Mouse (Mus musculus) left cerebral cortex, adult 18-20 months (tissue): ENCODE measurements at regions not wholly inside any gene's neighbourhood (a gene's known extent, or its start where the extent isn't known, plus 50 kb on each side); places are given as distances from the start of the nearest gene placed in this dataset.
"Not testable (repeated sequence)": the region's sequence is repeated elsewhere in the genome, so short reads cannot be mapped to it uniquely, and the experiment has no call there.

Source experiments
- DNase-seq, 2 experiments: peaks; one replicate each; pipeline ENCODE4 v3.0.0; 2021 to 2022; ENCODE audit warnings: low spot score in 2 of 2, mixed read lengths in 1 of 2

DNA sequence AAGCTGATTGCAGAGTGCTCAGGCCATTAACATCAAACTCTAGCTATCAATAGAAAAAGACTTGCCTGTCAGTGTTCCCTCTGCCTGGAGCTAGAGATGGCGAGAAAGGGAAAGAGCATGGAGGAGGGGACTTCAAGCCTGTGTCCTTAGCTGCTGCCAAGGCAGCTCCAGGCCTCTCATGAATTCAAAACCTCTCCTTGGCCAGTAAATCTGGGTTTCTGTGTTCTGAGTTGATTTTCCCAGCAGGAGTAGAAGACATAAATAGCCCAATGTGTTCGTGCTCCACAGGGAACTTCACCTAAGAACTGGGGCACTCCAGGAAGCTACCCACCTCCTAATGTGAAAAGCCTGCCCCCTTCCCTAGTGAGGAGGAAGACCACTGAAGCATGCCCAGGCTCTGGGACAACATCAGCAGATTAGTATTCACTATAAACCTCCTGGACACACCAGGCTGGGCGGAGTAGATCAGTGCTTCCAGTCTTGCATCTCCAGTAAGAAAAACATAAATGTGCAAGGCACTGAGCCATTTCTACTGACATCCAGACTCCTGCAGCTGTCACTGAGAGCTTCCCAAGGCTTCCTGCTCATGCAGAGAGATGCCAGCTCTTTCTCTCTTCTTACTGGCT, 433.9 kb downstream of the Tcerg1l start:
- DNase-seq, result peak in 1 of 2 experiments; percentile 25

DNA sequence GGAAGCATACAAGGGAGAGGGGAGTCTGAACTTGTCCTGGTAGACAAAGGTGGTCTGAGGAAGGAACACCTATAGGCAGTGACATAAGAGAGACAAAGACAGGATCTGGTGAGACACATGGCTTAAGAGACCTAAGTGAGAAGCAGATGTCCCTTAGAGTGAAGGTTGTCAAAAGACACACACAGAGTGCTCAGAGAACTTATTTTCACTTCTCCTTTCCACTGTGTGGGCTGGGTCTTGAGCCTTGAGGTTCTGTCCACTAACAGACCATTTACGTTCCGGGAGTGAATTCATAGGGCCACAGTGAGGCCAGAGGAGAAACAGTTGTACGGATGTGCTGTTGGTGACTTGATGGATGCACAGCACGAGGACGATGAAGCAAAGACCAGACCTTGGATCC, 422.8 kb downstream of the Tcerg1l start:
- DNase-seq, result no peak

DNA sequence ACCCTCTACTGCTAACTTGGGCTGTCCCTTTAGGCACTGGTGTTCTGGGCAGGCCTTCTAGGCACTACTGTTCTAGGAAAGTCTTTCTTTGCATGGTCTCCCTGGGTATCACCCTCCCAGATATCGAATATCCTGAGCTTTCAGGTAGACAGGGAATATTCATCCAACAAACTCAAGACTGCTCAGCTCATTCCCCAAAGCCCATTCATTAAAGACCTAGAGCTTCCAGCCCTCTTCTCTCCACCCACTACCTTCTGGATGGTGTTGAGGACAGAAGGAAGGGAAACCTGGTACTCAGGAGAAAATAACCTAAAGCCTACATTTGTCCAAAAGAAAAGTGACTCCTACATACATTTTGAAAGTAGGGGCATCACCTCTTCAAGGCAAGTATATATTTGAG, 420.0 kb downstream of the Tcerg1l start:
- DNase-seq, result peak in 1 of 2 experiments; percentile 11

DNA sequence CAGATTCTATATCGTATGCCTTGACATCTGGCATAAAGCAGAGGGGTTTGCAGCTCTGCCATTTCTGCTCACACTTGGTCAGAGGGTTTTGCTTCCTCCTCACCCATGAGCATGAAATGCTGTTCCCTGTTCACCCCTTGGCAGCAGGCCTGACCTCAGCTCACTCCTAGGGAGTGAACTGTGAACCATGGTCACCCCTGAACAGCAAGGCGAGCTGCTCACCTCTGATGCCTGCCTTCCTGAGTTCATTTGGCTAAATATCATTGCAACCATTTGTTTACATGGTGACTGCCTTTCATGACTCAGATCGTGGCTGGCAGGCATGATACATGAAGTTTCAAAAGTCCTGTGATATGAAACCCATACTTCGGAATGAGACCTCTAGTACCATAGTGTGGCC, 418.2 kb downstream of the Tcerg1l start:
- DNase-seq, result no peak

DNA sequence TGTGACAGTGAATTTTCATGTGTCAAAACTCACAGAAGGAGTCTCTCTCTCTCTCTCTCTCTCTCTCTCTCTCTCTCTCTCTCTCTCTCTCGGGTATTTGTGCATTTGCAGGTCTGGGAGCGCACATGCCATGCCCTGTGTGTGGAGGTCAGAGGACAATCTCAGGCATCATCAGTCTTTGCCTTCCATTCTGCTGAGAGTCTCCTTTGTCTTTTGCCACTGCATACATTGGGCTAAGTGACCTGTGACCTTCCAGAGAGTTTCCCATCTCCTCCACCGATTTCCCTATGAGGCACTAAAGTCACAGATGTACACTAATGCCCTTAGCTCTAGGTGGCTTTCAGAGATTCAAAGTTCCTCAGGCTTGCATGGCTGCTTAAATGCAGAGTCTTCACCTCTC, 391.7 kb downstream of the Tcerg1l start:
- DNase-seq, result no peak

DNA sequence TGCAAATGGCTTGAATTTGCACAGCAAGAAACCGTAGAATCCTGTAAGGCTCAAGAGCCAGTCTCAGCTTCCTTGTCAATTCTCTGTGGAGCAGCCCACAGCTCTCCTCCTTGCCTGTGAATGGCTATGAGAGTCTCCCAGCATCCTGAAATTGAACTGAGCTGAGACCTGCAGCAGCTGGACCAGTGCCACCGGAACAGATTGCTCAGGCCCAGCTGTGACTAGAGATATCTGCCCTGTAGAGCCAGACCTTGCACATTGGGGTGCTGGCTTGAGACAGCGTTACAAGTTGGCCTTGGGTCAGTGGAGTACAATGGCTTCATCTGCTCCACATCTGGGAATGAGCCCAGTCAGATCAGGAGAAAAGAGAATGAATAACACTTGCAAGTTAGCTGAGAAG, 390.6 kb downstream of the Tcerg1l start:
- DNase-seq, result peak; percentile 10 to 16

DNA sequence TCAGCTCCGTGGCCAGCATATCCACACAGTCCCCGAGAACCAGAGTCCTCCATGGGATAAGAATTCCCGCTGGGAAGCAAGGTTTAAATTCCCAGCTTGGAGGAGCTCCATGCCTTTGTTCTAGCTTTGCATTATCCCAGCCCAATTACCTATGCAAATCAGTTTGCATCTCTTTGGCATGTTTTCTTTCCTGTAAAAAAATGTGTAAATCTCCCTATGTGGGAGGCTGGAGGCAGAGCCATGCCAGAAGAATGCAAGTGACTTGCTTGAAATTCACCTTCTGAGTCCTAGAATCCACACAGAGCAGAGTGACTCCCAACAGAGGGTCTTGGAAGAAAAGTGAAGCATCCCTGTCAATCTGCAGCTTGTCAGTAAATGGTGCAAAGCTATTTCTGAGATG, 388.9 kb downstream of the Tcerg1l start:
- DNase-seq, result peak; percentile 2 to 4

DNA sequence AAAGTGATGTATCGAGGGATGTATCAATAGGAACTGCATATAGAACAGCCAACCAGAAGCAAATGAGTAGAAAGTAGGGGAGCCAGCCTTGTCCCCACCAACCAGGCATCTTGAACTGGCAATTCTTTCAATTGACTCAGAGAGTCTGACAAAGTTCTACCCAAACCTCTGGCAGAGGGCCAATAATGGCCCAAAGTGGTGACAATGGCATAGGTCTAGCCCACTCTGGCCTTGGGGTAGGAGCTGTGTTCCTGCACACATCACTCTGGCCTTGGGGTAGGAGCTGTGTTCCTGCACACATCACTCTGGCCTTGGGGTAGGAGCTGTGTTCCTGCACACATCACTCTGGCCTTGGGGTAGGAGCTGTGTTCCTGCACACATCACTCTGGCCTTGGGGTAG, 373.5 kb downstream of the Tcerg1l start:
- not testable (repeated sequence) for DNase-seq

DNA sequence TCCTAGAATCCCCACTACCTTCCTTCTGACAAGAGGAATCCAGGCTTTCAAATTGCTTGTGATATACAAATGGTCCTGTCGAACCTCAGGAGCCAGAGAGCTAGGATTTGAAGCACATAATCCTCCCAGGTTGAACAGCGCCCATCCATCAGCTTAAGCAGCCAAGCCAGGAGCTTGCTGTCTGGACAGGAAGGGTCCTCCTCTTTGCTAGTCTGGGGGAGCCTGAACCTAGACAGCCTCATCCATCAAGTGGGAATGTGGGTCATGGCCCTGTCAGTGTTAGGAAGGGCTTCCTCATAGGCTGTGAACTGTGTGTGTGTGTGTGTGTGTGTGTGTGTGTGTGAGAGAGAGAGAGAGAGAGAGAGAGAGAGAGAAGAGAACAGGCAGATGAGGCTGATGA, 345.8 kb downstream of the Tcerg1l start:
- no peak for DNase-seq

DNA sequence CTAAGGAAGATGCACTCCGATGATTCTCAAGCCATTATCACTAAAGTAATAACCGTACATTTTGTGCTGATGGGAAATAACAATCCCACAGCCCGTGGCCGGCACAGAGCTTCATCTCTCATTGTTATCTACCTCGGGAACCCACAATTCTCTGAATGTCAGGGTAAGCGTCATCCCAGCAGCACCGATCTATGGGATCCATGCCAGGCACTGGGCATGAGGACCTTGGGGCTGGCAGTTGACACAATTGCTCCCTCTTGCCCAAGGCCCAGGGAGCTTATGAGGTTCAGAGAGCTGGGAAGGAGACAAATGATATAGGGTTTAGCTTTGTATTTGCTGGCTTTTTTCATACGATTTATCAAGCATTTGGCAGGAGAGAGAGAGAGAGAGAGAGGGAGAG, 342.8 kb downstream of the Tcerg1l start:
- DNase-seq, result no peak

DNA sequence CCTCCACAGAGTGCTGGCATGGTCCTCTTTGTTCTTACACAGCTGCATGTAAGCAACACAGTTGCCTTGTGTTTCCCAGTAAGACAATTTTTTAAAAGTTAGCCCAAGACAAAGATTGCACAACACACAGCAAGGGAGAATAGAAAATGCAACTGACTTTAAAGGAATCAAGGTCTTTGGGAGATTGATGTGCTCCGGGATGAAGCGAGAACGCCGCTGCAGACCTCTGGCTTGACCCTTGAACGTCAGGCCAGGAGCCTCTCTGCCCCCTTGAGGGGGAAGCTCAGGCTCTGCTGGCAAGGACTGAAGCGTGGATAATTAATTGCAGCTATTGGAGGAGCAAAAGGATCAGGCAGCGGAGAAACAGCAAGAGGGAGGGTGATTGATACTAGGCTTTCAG, 336.4 kb downstream of the Tcerg1l start:
- no peak for DNase-seq

DNA sequence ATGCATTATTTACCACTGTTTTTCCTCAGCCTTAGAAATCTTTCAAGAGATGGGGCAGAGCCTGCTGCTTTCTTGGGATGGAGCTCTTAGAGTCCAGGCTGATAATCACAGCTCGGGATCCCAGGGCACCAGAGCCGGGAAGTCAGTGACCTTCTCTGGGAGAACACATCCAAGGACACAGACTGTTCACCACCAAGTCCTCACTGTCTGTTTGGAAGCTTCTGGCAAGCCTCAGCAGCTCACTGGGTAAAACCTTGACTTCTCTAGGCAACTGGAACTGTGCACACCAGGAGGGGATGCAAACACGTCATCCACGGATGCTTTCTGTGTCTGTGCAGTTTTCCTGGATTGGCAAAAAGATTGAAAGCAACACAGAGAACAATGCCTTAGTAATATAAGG, 330.6 kb downstream of the Tcerg1l start:
- DNase-seq, result no peak

DNA sequence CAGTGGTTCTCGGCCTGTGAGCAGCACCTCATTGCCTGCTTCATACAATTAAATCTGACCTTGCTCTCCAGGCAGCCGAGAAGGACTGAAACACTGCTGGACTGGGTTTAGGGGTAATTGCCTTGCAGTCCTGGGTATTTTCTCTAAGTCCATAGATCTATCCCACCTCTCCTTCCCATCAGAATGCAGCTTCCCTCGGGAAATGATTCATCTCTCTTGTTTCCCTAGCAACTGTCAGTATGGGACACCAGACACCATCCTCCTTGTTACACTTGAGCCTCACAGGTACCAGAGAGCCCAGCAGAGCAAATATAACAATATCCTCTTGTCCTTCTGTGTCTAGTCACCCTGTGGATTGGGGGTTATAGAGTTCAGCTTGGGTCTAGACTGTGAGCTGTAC, 322.3 kb downstream of the Tcerg1l start:
- DNase-seq, result no peak

DNA sequence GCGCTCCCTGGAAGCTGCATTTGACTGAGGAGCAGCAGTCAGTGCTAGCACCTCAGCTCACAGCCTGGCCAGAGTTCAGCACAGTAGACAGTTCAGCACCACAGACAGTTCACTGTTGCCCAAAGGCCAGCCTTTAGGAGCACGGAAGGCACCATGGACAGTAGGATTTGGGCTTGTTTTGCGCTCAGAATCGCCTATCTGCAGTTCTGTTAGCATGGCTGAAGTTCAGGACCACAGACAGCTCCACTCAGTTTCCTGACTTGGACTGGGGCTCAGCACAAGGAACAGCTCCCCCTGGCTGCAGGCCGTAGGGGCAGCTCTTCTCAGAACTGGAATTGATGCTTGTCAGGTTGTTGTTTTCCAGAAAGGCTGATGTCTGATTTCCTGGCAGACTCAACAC, 313.6 kb downstream of the Tcerg1l start:
- DNase-seq, result peak; percentile 54 to 61

DNA sequence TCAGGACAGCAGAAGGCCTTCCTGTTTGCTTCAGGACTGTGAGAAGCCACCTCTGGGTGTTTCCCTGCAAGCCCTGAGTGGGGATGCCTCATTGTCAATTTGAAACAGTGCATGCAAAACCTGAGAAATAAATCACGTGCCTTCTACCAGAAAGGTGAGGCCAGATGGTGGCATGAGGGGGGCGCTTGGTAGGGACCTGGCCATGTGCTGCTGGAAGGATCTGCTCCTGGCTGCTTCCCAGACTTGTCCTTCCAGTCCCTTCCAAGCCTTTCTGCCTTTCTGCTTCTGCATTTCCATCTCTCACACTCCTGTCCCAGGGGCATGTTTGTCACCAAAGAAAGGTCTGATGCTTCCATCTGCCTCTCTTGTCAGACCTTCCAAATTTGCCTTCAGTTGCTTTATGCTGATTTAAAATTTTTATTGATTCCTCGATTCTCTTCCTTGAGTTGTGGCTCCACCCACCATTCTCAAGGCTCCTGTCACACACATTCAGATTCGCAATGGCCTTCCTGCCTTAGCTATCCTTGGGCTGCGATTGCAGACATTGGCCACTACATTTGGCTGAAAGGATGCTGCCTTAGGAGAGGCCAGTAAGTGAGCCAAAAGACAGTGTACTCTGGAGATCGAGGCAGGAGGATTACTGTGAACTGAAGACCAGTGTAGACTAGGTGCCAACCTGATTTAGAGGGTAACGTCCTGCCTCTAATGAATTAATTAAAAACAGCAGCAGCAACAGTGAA, 289.9 kb downstream of the Tcerg1l start:
- no peak for DNase-seq

DNA sequence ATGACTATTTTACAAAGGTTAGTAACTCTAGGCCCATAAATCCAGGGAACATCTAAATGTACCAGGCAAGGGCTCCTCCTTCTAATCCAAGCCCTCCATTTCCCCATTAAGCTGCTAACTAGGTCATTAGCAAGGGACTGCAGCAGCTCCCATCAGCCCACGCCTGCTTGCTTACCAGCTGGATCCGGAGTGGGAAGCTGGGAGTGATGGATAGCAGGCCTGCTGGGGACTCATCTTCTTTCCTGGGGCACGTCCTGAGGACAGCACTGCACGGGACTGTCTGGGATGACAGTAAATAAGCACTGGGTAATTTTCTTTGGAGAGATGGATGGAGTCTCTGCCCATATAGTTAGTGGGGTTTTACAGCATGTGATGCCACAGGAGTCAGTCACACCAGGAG, 276.0 kb downstream of the Tcerg1l start:
- peak in 1 of 2 experiments; percentile 4 for DNase-seq

DNA sequence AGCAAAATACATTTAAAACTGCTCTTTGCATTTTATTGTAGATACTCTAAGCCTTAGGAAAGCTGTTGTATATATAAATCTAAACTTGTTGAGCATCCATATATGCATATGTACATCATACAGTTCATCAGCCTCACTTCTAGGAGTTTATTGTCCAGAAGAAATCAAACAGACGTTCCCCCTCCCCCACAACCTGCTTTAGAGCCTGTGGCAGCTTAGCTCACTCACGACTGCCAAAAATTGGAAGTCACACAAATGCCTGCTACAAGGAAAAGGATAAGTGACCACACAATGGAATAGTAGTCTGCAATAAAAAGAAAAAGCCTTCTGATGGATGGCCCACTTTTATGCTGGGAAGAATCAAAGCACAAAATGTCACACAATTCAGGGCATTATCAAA, 267.8 kb downstream of the Tcerg1l start:
- DNase-seq, result no peak

DNA sequence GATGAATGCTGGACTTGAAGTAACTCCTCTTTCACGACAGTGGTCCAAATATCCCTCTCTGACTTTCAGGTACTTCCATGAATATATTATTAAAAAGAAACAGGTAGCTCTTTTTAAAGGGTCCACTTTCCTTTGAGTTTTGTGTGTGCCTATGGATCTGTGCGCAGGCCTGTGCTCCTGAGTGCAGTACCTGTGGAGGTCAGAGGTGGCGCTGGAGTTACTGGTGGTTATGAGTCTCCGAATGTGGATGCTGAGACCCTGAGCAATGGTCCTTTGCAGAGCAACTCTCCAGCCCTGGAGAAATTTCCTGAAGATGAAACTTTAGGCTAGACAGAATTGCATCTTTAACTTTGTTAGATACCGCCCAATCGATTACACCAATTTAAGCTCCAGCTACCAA, 264.1 kb downstream of the Tcerg1l start:
- no peak for DNase-seq

DNA sequence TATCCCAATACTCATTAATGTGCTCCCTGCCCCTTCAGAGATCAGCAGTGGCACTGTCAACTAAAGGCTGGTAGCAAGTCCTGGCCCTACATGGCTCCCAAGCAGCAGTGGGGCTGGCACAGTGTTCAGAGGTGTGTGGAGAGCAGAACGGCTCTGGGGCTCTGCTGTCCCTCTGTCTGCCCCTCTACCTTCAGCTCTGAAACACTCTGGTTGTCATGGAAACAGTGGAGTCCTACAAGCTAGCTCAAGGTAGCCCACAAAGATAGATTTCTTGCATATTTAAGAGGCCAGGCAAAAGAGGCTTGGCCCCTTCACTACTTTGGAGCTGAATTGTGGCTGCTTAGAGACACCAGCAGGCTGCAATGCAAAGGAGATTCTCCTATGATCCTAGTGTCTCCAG, 259.6 kb downstream of the Tcerg1l start:
- DNase-seq, result no peak

DNA sequence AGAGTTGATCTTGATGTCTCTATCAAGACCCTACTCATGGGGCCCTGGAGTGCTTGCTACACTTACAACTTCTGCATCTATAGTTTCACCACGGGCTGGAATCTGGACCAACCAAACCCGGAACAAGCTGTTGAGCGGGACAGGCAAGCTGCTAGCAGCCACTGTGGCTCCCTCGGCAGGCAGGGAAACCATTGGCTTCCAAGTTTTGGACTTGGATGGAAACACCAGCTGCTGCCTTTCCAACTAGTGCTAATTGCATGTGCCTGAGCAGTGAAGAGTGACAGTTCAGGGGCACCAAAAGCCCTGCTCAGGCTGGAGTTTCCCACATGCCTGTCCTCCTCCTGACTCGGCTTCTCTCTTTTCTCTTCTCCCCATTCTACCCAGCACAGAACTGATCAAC, 257.8 kb downstream of the Tcerg1l start:
- DNase-seq, result no peak

DNA sequence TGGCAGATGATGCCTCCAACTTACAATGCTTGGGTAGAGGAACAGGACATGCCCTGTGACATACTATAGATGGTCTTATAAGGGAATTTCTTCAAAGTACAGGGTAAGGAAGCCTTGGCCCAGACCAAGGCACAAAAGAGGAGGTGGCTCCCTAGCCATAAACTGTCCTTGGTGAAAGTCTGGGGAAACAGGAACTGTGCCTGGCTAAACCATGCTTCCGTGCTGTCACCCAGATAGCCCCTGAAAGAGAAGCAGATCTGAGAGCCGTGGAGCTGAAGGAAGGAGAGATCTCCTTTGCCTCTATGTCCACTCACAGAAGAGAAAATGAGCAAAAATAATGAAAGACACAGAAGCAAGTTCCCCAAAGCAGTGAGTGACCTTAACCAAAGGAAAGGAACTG, 248.0 kb downstream of the Tcerg1l start:
- DNase-seq, result no peak

DNA sequence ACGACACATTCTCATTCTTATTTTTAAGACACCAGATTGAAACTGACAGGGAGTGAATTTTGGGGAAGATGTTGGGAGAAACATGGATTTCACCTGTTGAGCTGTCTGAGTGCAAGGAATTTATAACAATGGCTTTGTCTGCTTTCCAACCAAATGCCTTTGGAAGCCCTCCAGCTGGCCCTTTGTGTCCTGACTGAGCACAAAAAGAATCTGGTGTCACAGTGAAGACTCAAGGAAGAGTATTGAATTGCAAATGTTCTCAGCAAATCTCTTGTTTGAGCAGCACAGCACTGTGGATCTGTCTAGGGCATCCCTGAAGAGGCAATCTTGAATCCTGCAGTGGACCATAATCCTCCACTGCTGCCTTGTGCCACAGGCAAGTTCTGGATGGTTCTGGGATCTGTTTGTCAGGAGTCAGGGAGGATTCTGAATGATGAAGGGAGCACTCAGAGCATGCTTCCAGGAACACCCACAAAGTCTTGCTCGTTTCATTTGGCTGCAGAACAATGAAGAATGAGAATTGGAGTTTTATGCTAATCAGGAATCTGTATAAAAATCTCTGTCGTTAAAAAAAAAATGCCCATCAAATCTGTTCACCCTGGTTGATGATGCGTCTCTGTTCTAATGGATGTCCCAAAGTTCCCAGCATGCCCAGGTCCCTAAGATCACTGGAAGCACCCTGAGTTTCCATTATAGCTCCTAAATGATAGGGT, 243.9 kb downstream of the Tcerg1l start:
- no peak for DNase-seq
